Mouse (Mus musculus) limb, embryonic 11.5 days (tissue): ENCODE measurements around the gene Frmd4a. TPM values are rescaled to one million over a fixed set of nuclear protein-coding genes. Genes with fewer than 3 reads are reported as not detected.

Source experiments
- ATAC-seq: fragments of 200-750 bp; cut with Nextera tagmentation; 2 replicates; pipeline ENCODE4 v1.8.0; 2017; ENCODE audit warnings: low read depth; ENCODE audit not compliant: insufficient number of reproducible peaks, low FRiP score, low TSS enrichment
- DNase-seq: peaks from one replicate; pipeline ENCODE4 v3.0.0-alpha.2; 2015; ENCODE audit warnings: low spot score
- H3K27ac ChIP-seq: fragments of 300-500 bp; sonication (generic); replicated peaks from 2 replicates; pipeline ENCODE4 v1.5.1; 2014; ENCODE audit warnings: low read depth, mild to moderate bottlenecking, low read length
- H3K27me3 ChIP-seq: fragments of 300-500 bp; sonication (generic); 2 replicates; pipeline ENCODE4 v1.6.1; 2014; ENCODE audit warnings: mild to moderate bottlenecking, low read length, mixed read lengths; ENCODE audit not compliant: control insufficient read depth, insufficient read depth
- H3K36me3 ChIP-seq: fragments of 300-500 bp; sonication (generic); 2 replicates; pipeline ENCODE4 v1.6.1; 2014; ENCODE audit warnings: mild to moderate bottlenecking, low read length, moderate library complexity, mixed read lengths; ENCODE audit not compliant: control insufficient read depth, insufficient read depth
- H3K4me1 ChIP-seq: fragments of 300-500 bp; sonication (generic); 2 replicates; pipeline ENCODE4 v1.6.1; 2014; ENCODE audit warnings: low read length, mixed read lengths; ENCODE audit not compliant: control insufficient read depth, insufficient read depth
- H3K4me2 ChIP-seq: fragments of 300-500 bp; sonication (generic); 2 replicates; pipeline ENCODE4 v1.6.1; 2014; ENCODE audit warnings: low read depth, mild to moderate bottlenecking, moderate library complexity; ENCODE audit not compliant: severe bottlenecking
- H3K4me3 ChIP-seq: fragments of 300-500 bp; sonication (generic); 2 replicates; pipeline ENCODE4 v1.5.1; 2014; ENCODE audit warnings: low read depth, low read length
- H3K9ac ChIP-seq: fragments of 300-500 bp; sonication (generic); 2 replicates; pipeline ENCODE4 v1.6.1; 2014; ENCODE audit warnings: mild to moderate bottlenecking, low read length
- H3K9me3 ChIP-seq: fragments of 300-500 bp; sonication (generic); 2 replicates; pipeline ENCODE4 v1.6.1; 2016; ENCODE audit warnings: low read length; ENCODE audit not compliant: control insufficient read depth
- WGBS: fragments of 180-500 bp; shearing (Covaris S2); extraction: QIAGEN DNeasy Blood & Tissue Kit; methylation state at CpG from one replicate; pipeline ENCODE4 v1.1.7; 2014; 5-methylcytosine and 5-hydroxymethylcytosine counted together
- polyA plus RNA-seq: library from polyadenylated mRNA; unstranded; fragments of >200 nt; fragmentation: Nextera tagmentation; extraction: Ambion mirVana; gene quantifications from 2 replicates; pipeline ENCODE4 v1.2.1, GENCODE M21; 2014

Gene Frmd4a
- polyA plus RNA-seq, 1 experiment from 2014 or later, result 65.3 TPM

- ATAC-seq (no peak), DNase-seq (peak; percentile 52)
- Histone ChIP-seq H3K4me1 (no peaks in the 10 kb centered on the region), H3K9ac (peak overlapping the region; percentile 51), H3K4me2 (peak overlapping the region; percentile 57), H3K36me3 (no peaks in the 10 kb centered on the region), H3K9me3 (no peaks in the 10 kb centered on the region), H3K4me3 (peak overlapping the region; percentile 26), H3K27me3 (no peaks in the 10 kb centered on the region), H3K27ac (no peak overlapping the region)
- WGBS, result 6% methylated on average over 14 of the region's 14 CpGs
Measured at GRCm38 (mm10) chr2:4152521-4153040, 135.1 kb downstream of the Frmd4a start.

DNA sequence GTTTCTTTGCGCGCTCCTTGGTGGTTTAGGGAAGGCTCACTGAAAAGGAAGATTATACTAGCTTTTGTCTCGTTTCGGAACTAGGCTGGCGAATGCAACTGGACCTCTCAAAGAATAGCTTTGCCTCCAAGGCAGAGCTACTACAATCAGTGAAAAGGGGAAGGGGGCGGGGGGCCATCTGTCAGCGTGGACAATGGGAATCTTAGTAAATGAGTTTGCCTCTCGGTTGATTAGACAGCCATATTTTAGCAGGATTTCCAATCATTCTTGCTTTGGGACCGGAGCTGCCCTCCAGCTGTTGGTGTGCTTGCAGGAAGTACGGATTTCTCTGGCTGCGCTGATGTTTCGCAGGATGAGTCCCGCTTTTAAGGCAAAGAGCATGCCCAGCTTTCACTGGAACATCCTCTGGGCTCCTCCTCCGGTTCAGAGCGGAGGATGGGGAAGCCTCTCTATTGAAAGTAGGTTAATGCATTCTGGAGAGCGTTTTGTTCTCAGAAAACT, 135.7 kb downstream of the Frmd4a start:
- 9% methylated on average over 16 of the region's 16 CpGs for WGBS
- Histone ChIP-seq H3K4me1 (no peaks in the 10 kb centered on the region), H3K4me3 (peak overlapping the region; percentile 26), H3K4me2 (peak overlapping the region; percentile 57), H3K27ac (no peak overlapping the region), H3K36me3 (no peaks in the 10 kb centered on the region), H3K9ac (peak overlapping the region; percentile 51), H3K9me3 (no peaks in the 10 kb centered on the region), H3K27me3 (no peaks in the 10 kb centered on the region)
- DNase-seq (peak; percentile 63), ATAC-seq (no peak)

DNA sequence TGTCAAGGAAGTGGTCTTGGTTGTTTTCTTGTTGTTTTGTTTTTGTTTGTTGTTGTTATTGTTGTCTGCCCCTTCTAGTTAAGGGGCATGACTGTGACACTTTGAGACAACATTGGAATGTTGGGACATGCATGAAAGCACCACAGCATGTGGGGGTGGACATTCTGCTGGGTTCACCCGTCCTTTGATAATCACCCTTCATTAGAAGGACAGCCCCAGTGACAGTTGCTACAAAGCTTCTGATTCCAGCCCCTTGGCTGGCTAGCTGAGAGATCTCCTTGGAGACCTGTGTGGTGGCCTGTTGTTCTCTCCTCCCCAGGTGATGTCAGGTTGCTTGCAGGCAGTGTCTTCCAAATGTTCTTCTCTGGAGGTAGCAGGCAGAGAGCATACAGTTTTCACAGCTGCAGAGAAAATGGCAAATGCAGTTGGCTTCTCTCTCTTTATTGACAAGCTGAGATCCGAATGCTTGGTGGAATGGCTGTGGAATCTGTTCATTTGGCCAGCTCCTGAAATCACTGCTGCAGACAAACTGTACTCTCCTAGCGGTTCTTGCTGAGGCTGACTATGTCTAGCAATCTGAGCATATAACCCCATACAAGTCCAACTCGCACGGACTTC, 136.6 kb downstream of the Frmd4a start:
- no peak overlapping the region for H3K27ac ChIP-seq
- H3K4me1 ChIP-seq, result no peaks in the 10 kb centered on the region
- no peak overlapping the region for H3K9ac ChIP-seq
- WGBS, result 68% methylated on average over 5 of the region's 5 CpGs
- no peaks in the 10 kb centered on the region for H3K36me3 ChIP-seq
- H3K4me3 ChIP-seq, result no peak overlapping the region
- no peak for DNase-seq
- H3K27me3 ChIP-seq, result no peaks in the 10 kb centered on the region
- no peak overlapping the region; the same call in 1 of the 2 replicates for H3K4me2 ChIP-seq
- no peak for ATAC-seq
- H3K9me3 ChIP-seq, result no peaks in the 10 kb centered on the region

DNA sequence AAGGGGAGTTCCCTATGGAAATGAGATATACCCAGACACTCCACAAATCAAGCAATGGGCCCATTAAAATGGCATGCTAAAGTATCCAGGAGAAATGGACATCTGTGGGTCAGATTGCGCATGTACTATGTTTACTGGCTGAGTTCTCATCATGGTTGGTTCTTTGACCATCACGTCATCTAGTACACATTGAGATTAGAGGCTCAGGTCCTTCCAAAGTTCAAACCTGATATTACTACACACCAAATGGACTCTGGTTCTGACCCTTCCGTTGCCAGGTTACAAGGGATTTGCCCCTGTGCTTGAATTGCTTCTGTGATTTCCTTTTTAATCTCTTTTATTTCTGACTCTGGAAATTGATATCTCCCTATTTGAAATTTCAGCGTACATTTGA, 137.1 kb downstream of the Frmd4a start:
- no peak for ATAC-seq
- Histone ChIP-seq H3K27ac (no peak overlapping the region), H3K4me3 (no peak overlapping the region), H3K9ac (no peak overlapping the region), H3K36me3 (no peaks in the 10 kb centered on the region), H3K4me2 (no peak overlapping the region), H3K9me3 (no peaks in the 10 kb centered on the region), H3K27me3 (no peaks in the 10 kb centered on the region), H3K4me1 (no peaks in the 10 kb centered on the region)
- DNase-seq, result no peak
- 93% methylated on average over 4 of the region's 4 CpGs for WGBS

- no peaks in the 10 kb centered on the region for H3K27me3 ChIP-seq
- ATAC-seq (no peak), DNase-seq (no peak)
- H3K4me3 ChIP-seq, result no peak overlapping the region
- no peak overlapping the region for H3K27ac ChIP-seq
- no peak overlapping the region for H3K9ac ChIP-seq
- no peaks in the 10 kb centered on the region for H3K9me3 ChIP-seq
- H3K36me3 ChIP-seq, result no peaks in the 10 kb centered on the region
- no peaks in the 10 kb centered on the region for H3K4me1 ChIP-seq
- no peak overlapping the region for H3K4me2 ChIP-seq
Measured at GRCm38 (mm10) chr2:4155406-4155805, 137.9 kb downstream of the Frmd4a start.

DNA sequence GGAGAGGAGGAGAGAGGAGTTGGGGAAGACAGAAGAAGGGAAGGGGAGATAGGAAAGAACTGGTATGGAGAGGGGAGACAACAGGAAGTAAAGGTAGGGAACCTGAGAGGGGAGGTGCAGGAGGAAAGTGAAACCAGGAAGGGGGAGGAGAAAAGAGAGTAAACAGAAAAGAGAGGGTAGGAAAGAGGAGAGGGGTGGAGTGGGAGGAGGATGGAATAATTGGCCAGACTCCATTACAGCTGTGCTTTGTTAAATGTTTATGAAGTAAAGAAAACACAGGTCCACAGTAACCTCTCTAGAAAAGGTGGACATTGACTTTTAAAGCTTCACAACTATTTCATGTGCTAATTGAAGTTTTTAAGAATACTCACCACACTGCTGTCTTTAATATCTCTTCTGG, 139.0 kb downstream of the Frmd4a start:
- H3K4me1 ChIP-seq, result no peaks in the 10 kb centered on the region
- H3K9me3 ChIP-seq, result no peaks in the 10 kb centered on the region
- ATAC-seq, result no peak
- H3K27ac ChIP-seq, result no peak overlapping the region
- no peak for DNase-seq
- H3K9ac ChIP-seq, result no peak overlapping the region
- no peaks in the 10 kb centered on the region for H3K36me3 ChIP-seq
- no peaks in the 10 kb centered on the region for H3K27me3 ChIP-seq
- H3K4me3 ChIP-seq, result no peak overlapping the region
- no peak overlapping the region for H3K4me2 ChIP-seq

DNA sequence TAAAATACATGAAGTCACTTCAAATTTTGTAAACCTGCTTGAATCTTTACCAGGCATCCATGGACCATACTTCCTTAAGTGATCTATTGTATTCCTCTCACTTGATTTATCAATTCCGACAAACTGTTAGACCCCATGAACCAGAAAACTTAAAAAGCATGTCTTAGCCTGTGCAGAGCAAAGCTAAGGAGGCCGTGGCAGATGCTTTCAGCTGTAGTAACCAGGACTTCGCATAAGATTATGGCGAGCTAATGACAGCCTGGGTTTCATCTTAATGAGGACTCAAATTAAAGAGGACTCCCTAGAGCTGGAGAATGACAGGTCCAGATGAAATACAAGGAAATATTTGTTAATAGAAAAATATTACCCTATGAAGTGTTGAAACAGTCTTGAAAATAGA, 139.9 kb downstream of the Frmd4a start:
- ATAC-seq, result no peak
- Histone ChIP-seq H3K27ac (no peak overlapping the region), H3K4me2 (no peak overlapping the region), H3K9me3 (no peaks in the 10 kb centered on the region), H3K27me3 (no peaks in the 10 kb centered on the region), H3K4me1 (no peaks in the 10 kb centered on the region), H3K9ac (no peak overlapping the region), H3K4me3 (no peak overlapping the region), H3K36me3 (no peaks in the 10 kb centered on the region)
- no peak for DNase-seq
- 80% methylated on average over 4 of the region's 4 CpGs for WGBS

GRCm38 (mm10) chr2:4159574-4160203, 142.2 kb downstream of the Frmd4a start:
- 82% methylated on average over 15 of the region's 15 CpGs for WGBS
- H3K36me3 ChIP-seq, result no peaks in the 10 kb centered on the region
- H3K4me2 ChIP-seq, result no peak overlapping the region
- ATAC-seq, result no peak
- no peaks in the 10 kb centered on the region for H3K9me3 ChIP-seq
- no peak overlapping the region for H3K9ac ChIP-seq
- DNase-seq, result no peak
- H3K27ac ChIP-seq, result no peak overlapping the region
- H3K4me1 ChIP-seq, result no peaks in the 10 kb centered on the region
- H3K4me3 ChIP-seq, result no peak overlapping the region
- H3K27me3 ChIP-seq, result no peaks in the 10 kb centered on the region
